In the genomic region with DNA sequence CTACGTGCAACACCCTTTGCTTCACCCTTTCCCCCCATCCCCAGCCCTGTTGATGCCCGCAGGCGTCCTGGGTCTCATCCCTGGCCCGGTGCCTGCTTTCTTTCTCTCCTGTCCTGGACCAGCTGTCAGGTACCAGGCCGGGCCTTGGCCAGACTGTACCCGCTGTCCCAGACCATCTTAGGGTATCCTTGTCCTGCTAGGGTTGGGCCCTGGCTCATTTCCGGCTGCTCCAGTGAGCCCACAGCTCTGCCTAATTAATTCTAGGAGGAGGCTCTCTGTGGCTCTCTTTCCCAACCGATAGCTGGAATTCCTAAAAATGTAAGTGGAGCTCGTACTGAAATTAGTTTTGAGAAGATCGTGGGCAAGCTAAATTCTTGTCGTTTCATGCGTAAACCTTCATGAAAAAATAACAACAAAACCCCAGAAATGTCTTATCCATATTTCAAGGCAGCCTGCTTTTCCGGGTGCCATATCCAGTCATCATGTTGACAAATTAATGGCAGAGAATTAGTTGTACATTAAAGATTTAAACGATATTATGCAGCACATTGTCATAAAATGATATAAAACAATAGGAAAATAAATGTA, we compare ENCODE assay signal across 9 mouse cellular contexts.
DNase-seq lines count a peak whose midpoint lies in the region; ATAC-seq and TF ChIP-seq lines count a peak whose summit lies in the region.
"Had no signal": no experiment of that assay in that cellular context is flagged by ENCODE, and none has a peak within 500 bp of the region (broad histone marks: within the 10 kb centered on the region; RNA-seq: fewer than 3 reads in every experiment).

No protein-coding gene starts in this region.

- 2% methylated on average over 14 of the region's 14 CpGs for WGBS in heart, embryonic 16.5 days
- WGBS in forebrain, embryonic 14.5 days: 2% methylated on average over 14 of the region's 14 CpGs
- under 1% methylated on average over 14 of the region's 14 CpGs for WGBS in midbrain, embryonic 14.5 days

- no peak overlapping the region for H3K27ac ChIP-seq in heart, embryonic 16.5 days (ENCODE audit: low read length)
- peak overlapping the region; percentile 27 for H3K27ac ChIP-seq in forebrain, embryonic 14.5 days (ENCODE audit: low read depth, low read length)
- peak overlapping the region; percentile 67 for H3K27ac ChIP-seq in midbrain, embryonic 14.5 days (replicated peaks; ENCODE audit: low read depth, low read length)
- no peak overlapping the region for H3K27ac ChIP-seq in layer of hippocampus, adult 2 months

- no peaks in the 10 kb centered on the region for H3K36me3 ChIP-seq in heart, embryonic 16.5 days (ENCODE audit: control insufficient read depth, insufficient read depth)
- H3K36me3 ChIP-seq in forebrain, embryonic 14.5 days (ENCODE audit: control insufficient read depth, insufficient read depth, low read length): no peaks in the 10 kb centered on the region
- no peaks in the 10 kb centered on the region for H3K36me3 ChIP-seq in midbrain, embryonic 14.5 days (ENCODE audit: control insufficient read depth, insufficient read depth, low read length)

- no peak for ATAC-seq in heart, embryonic 16.5 days (replicated peaks; ENCODE audit: extremely low read depth, insufficient read depth, low FRiP score)
- peak; percentile 55 for ATAC-seq in forebrain, embryonic 14.5 days
- no peak for ATAC-seq in midbrain, embryonic 14.5 days (ENCODE audit: low FRiP score, low TSS enrichment)

- 0 out of 2 replicates have a peak, but pooled peaks cover 2% of the 10 kb centered on the region for H3K4me1 ChIP-seq in heart, embryonic 16.5 days (ENCODE audit: control insufficient read depth, insufficient read depth, low read length)
- H3K4me1 ChIP-seq in forebrain, embryonic 14.5 days (ENCODE audit: control insufficient read depth, insufficient read depth, low read length): peaks cover 17% of the 10 kb centered on the region; the same call in 1 of the 2 replicates
- H3K4me1 ChIP-seq in midbrain, embryonic 14.5 days (ENCODE audit: control insufficient read depth, insufficient read depth, low read length): peaks cover 4% of the 10 kb centered on the region; the same call in 1 of the 2 replicates

- H3K27me3 ChIP-seq in heart, embryonic 16.5 days (ENCODE audit: control insufficient read depth, insufficient read depth, low read length): peaks cover 87% of the 10 kb centered on the region
- H3K27me3 ChIP-seq in forebrain, embryonic 14.5 days (replicated peaks; ENCODE audit: control insufficient read depth, insufficient read depth, low read length): peaks cover 50% of the 10 kb centered on the region
- peaks cover 94% of the 10 kb centered on the region for H3K27me3 ChIP-seq in midbrain, embryonic 14.5 days (ENCODE audit: control insufficient read depth, insufficient read depth, low read length)

- H3K9me3 ChIP-seq in heart, embryonic 16.5 days (replicated peaks; ENCODE audit: control insufficient read depth, low read length): no peaks in the 10 kb centered on the region
- H3K9me3 ChIP-seq in forebrain, embryonic 14.5 days (replicated peaks; ENCODE audit: control insufficient read depth, low read length): no peaks in the 10 kb centered on the region
- no peaks in the 10 kb centered on the region for H3K9me3 ChIP-seq in midbrain, embryonic 14.5 days (ENCODE audit: control insufficient read depth, low read length)

- H3K4me3 ChIP-seq in heart, embryonic 16.5 days (ENCODE audit: low read length): no peak overlapping the region
- peak overlapping the region; percentile 21 for H3K4me3 ChIP-seq in forebrain, embryonic 14.5 days (ENCODE audit: low read depth, low read length)
- no peak overlapping the region; the same call in 1 of the 2 replicates for H3K4me3 ChIP-seq in midbrain, embryonic 14.5 days (replicated peaks; ENCODE audit: low read depth, low read length)
- H3K4me3 ChIP-seq in layer of hippocampus, adult 2 months: no peak overlapping the region

- DNase-seq in heart, adult 18-20 months: no peak
- peak; percentile 57 for DNase-seq in brain, embryonic 14.5 days (ENCODE audit: low read depth)
- DNase-seq in forebrain, embryonic 14.5 days (ENCODE audit: low spot score): peak; percentile 51
- DNase-seq in midbrain, embryonic 14.5 days: peak; percentile 49
- DNase-seq in adrenal gland, adult (ENCODE audit: inconsistent age in 2 of 2, low spot score in 1 of 2): no peak
- no peak for DNase-seq in layer of hippocampus, adult 2 months (ENCODE audit: low spot score in 2 of 2)
- no peak for DNase-seq in cerebellum, adult 9-10 months
- DNase-seq: adrenal gland, postnatal 10 days had no signal

- no peak for TF ChIP-seq CTCF in brain, embryonic 14.5 days (IDR thresholded peaks at IDR 0.05; ENCODE audit: borderline replicate concordance, extremely low read depth, insufficient read depth, insufficient read length)
- no peak for TF ChIP-seq CTCF in layer of hippocampus, adult 2 months (conservative IDR thresholded peaks at IDR 0.05)

- H3K9ac ChIP-seq in heart, embryonic 16.5 days (ENCODE audit: low read length): no peak overlapping the region
- peak overlapping the region; percentile 33 for H3K9ac ChIP-seq in forebrain, embryonic 14.5 days (ENCODE audit: low read length)
- no peak overlapping the region for H3K9ac ChIP-seq in midbrain, embryonic 14.5 days (replicated peaks; ENCODE audit: low read length)

- peak overlapping the region; percentile 44; the same call in 1 of the 2 replicates for H3K4me2 ChIP-seq in heart, embryonic 16.5 days (ENCODE audit: low read depth, low read length)
- H3K4me2 ChIP-seq in forebrain, embryonic 14.5 days (ENCODE audit: low read length): peak overlapping the region; percentile 48
- H3K4me2 ChIP-seq in midbrain, embryonic 14.5 days (ENCODE audit: low read length): peak overlapping the region; percentile 26

- no peak for TF ChIP-seq POLR2A in brain, embryonic 14.5 days (IDR thresholded peaks at IDR 0.05; ENCODE audit: borderline replicate concordance, extremely low read depth, insufficient read depth, insufficient read length, poor library complexity, severe bottlenecking)

Comparison
In these comparisons a context has a peak if more than half of its experiments do, and no peak if none do; other contexts are left out.
1. H3K27ac ChIP-seq: peak in forebrain, embryonic 14.5 days (single experiment) and midbrain, embryonic 14.5 days (single experiment); none in heart, embryonic 16.5 days (single experiment) and layer of hippocampus, adult 2 months (single experiment).
2. DNase-seq: peak in brain, embryonic 14.5 days (single experiment), forebrain, embryonic 14.5 days (single experiment) and midbrain, embryonic 14.5 days (single experiment); none in heart, adult 18-20 months (0 of 2), adrenal gland, adult (0 of 2), layer of hippocampus, adult 2 months (0 of 2) and cerebellum, adult 9-10 months (single experiment).
3. Peak in every context shown above with its lines, with median percentiles within 50 percentile points of each other: H3K4me2 ChIP-seq.